Mouse (Mus musculus) olfactory bulb, adult 2 months (tissue): ENCODE measurements around the gene Fbxw17. TPM values are rescaled to one million over a fixed set of nuclear protein-coding genes. Genes with fewer than 3 reads are reported as not detected.
"Not testable (repeated sequence)": the region's sequence is repeated elsewhere in the genome, so short reads cannot be mapped to it uniquely, and the experiment has no call there.

Experiments used
- H3K27ac ChIP-seq: fragments of 200-500 bp; 2 replicates; pipeline ENCODE4 v1.5.1; 2012; ENCODE audit warnings: low read depth, low read length; ENCODE audit not compliant: insufficient read depth
- H3K4me1 ChIP-seq: fragments of 200-500 bp; 2 replicates; pipeline ENCODE4 v1.6.1; 2012; ENCODE audit warnings: low read length; ENCODE audit not compliant: control insufficient read depth, insufficient read depth
- H3K4me3 ChIP-seq: fragments of 200-500 bp; 2 replicates; pipeline ENCODE4 v1.5.1; 2012; ENCODE audit warnings: mild to moderate bottlenecking, low read depth, low read length, moderate library complexity; ENCODE audit not compliant: insufficient read depth
- CTCF ChIP-seq: fragments of 200-500 bp; IDR thresholded peaks from 2 replicates; pipeline ENCODE4 v1.5.1; 2012; ENCODE audit warnings: low read depth, mild to moderate bottlenecking, low read length, moderate library complexity; ENCODE audit not compliant: insufficient read depth
- POLR2A ChIP-seq: fragments of 200-500 bp; IDR thresholded peaks from 2 replicates; pipeline ENCODE4 v1.6.1; 2012; ENCODE audit warnings: mild to moderate bottlenecking, low read depth, low read length, moderate library complexity; ENCODE audit not compliant: insufficient read depth
- WGBS: fragments of 180-500 bp; shearing (Covaris S2); methylation state at CpG from one replicate; pipeline ENCODE4 v1.1.7; 2018; 5-methylcytosine and 5-hydroxymethylcytosine counted together
- polyA plus RNA-seq: library from polyadenylated mRNA; stranded (reverse); fragments of >200 nt; gene quantifications from 2 replicates; pipeline ENCODE4 v1.2.4, GENCODE M21; 2012; ENCODE audit warnings: low replicate concordance; ENCODE audit not compliant: missing spikeins, insufficient read depth, insufficient read length

Gene Fbxw17
- not detected in 2 replicates for polyA plus RNA-seq

GRCm38 (mm10) chr13:50417389-50418183 lies at the start of gene Fbxw17:
Gene Fbxw17, plus strand, starts transcription at chr13:50417864.
- H3K4me1 ChIP-seq, result no peaks in the 10 kb centered on the region
- H3K27ac ChIP-seq, result no peak within 1 kb of the TSS
- 9% methylated on average over 35 of the region's 35 CpGs for WGBS
- TF ChIP-seq POLR2A (peak; percentile 65), CTCF (no peak)
- H3K4me3 ChIP-seq, result peak within 1 kb of the TSS; percentile 95

GRCm38 (mm10) chr13:50372934-50373705 lies 44.5 kb upstream of the Fbxw17 start:
- 69% methylated on average over 5 of the region's 5 CpGs for WGBS
- H3K4me3 ChIP-seq, H3K4me1 ChIP-seq, H3K27ac ChIP-seq: not testable (repeated sequence)

- not testable (repeated sequence) for H3K4me3 ChIP-seq, H3K4me1 ChIP-seq, H3K27ac ChIP-seq
These were observed 28.5 kb upstream of the Fbxw17 start for GRCm38 (mm10) chr13:50389146-50389545.

GRCm38 (mm10) chr13:50418421-50418820 lies 757 bp downstream of the Fbxw17 start:
- no peaks in the 10 kb centered on the region for H3K4me1 ChIP-seq
- H3K4me3 ChIP-seq, result no peak overlapping the region
- no peak for TF ChIP-seq POLR2A
- no peak for TF ChIP-seq CTCF
- WGBS, result 28% methylated on average over 3 of the region's 3 CpGs
- no peak overlapping the region for H3K27ac ChIP-seq

- TF ChIP-seq CTCF, result no peak
- no peak for TF ChIP-seq POLR2A
- WGBS, result 92% methylated on average over 8 of the region's 8 CpGs
- no peak overlapping the region for H3K27ac ChIP-seq
These were observed 6.1 kb downstream of the Fbxw17 start for GRCm38 (mm10) chr13:50423625-50424209.

GRCm38 (mm10) chr13:50424517-50424916 lies 6.9 kb downstream of the Fbxw17 start:
- WGBS, result 94% methylated on average over 2 of the region's 2 CpGs
- TF ChIP-seq POLR2A, result no peak
- TF ChIP-seq CTCF, result no peak
- no peak overlapping the region for H3K27ac ChIP-seq
- no peaks in the 10 kb centered on the region for H3K4me1 ChIP-seq
- H3K4me3 ChIP-seq, result no peak overlapping the region

More at GRCm38 (mm10) chr13:50423625-50424209, 6.1 kb downstream of the Fbxw17 start:
- Histone ChIP-seq H3K4me3 (no peak overlapping the region), H3K4me1 (no peaks in the 10 kb centered on the region)

- no peak overlapping the region for H3K27ac ChIP-seq
- TF ChIP-seq POLR2A, result no peak
- TF ChIP-seq CTCF, result no peak
- WGBS, result 94% methylated on average over 4 of the region's 4 CpGs
These were observed 9.0 kb downstream of the Fbxw17 start for GRCm38 (mm10) chr13:50426686-50427085.

GRCm38 (mm10) chr13:50443812-50444211 lies 26.1 kb downstream of the Fbxw17 start, which contains the start of gene Gm47429:
Gene Gm47429, minus strand, starts transcription at chr13:50443912.
- H3K4me1 ChIP-seq, result no peaks in the 10 kb centered on the region
- WGBS, result 90% methylated on average over 2 of the region's 2 CpGs
- no peak within 1 kb of the TSS for H3K4me3 ChIP-seq
- H3K27ac ChIP-seq, result no peak within 1 kb of the TSS
- no peak for TF ChIP-seq CTCF
- TF ChIP-seq POLR2A, result no peak

More at GRCm38 (mm10) chr13:50426686-50427085, 9.0 kb downstream of the Fbxw17 start:
- H3K4me1 ChIP-seq, result no peaks in the 10 kb centered on the region
- no peak overlapping the region for H3K4me3 ChIP-seq

- no peak overlapping the region for H3K4me3 ChIP-seq
- TF ChIP-seq CTCF (no peak), POLR2A (no peak)
- H3K4me1 ChIP-seq, result no peaks in the 10 kb centered on the region
- 55% methylated on average over 4 of the region's 4 CpGs for WGBS
- H3K27ac ChIP-seq, result no peak overlapping the region
These were observed 27.6 kb downstream of the Fbxw17 start for GRCm38 (mm10) chr13:50445261-50445660.

GRCm38 (mm10) chr13:50452266-50452665 lies 34.6 kb downstream of the Fbxw17 start:
- 80% methylated on average over 9 of the region's 9 CpGs for WGBS

More at GRCm38 (mm10) chr13:50452266-50452665, 34.6 kb downstream of the Fbxw17 start:
- H3K4me3 ChIP-seq, H3K27ac ChIP-seq, H3K4me1 ChIP-seq: not testable (repeated sequence)
